Mouse (Mus musculus) CH12.LX (cell line): Measurements from ENCODE around the gene Mrps15. TPM values are rescaled to one million over a fixed set of nuclear protein-coding genes. Genes with fewer than 3 reads are reported as not detected.

Experiments
- DNase-seq: peaks from one replicate; pipeline ENCODE4 v3.0.0-alpha.2; 2013; ENCODE audit errors: extremely low read depth
- H3K27ac ChIP-seq: 2 replicates; pipeline ENCODE4 v1.5.1; 2012; ENCODE audit warnings: low read depth, mild to moderate bottlenecking, control low read depth, moderate library complexity; ENCODE audit not compliant: insufficient read depth
- H3K27me3 ChIP-seq: replicated peaks from 2 replicates; pipeline ENCODE3; 2012; ENCODE audit warnings: inconsistent platforms
- H3K36me3 ChIP-seq, 2 experiments: replicated peaks in 1 of 2; 2 replicates each; pipeline versions ENCODE3 to v1.6.1; 2012; ENCODE audit warnings: inconsistent platforms in 1 of 2, low read length in 1 of 2, mild to moderate bottlenecking in 1 of 2, mixed read lengths in 1 of 2, moderate library complexity in 1 of 2; ENCODE audit not compliant: control insufficient read depth in 1 of 2, insufficient read depth in 1 of 2
- H3K4me1 ChIP-seq, 2 experiments: 2 replicates each; pipeline ENCODE4 v1.6.1; 2012; ENCODE audit warnings: inconsistent platforms in 1 of 2, moderate library complexity in 1 of 2; ENCODE audit not compliant: insufficient read depth in 2 of 2, control insufficient read depth in 1 of 2
- H3K4me2 ChIP-seq: 2 replicates; pipeline ENCODE4 v1.6.1; 2012; ENCODE audit warnings: low read depth, mild to moderate bottlenecking, control low read depth; ENCODE audit not compliant: poor library complexity, insufficient read depth, severe bottlenecking
- H3K4me3 ChIP-seq, 3 experiments: fragments of 150-350 bp in 1 of 3; sonication (generic) in 1 of 3; replicated peaks in 1 of 3; 2 replicates each; pipeline versions ENCODE3 to v1.5.1; 2011 to 2012; ENCODE audit warnings: low read depth in 2 of 3, low read length in 2 of 3, mild to moderate bottlenecking in 2 of 3, moderate library complexity in 2 of 3, control low read depth in 1 of 3, improper control_type of control experiment in 1 of 3, inconsistent platforms in 1 of 3, mixed read lengths in 1 of 3; ENCODE audit not compliant: poor library complexity in 1 of 3
- H3K79me2 ChIP-seq: replicated peaks from 2 replicates; pipeline ENCODE4 v1.6.1; 2012; ENCODE audit warnings: mild to moderate bottlenecking, moderate library complexity; ENCODE audit not compliant: control insufficient read depth, poor library complexity, insufficient read depth, severe bottlenecking; ENCODE audit errors: extremely low read depth
- H3K9ac ChIP-seq: 2 replicates; pipeline ENCODE4 v1.6.1; 2012; ENCODE audit warnings: low read depth, mild to moderate bottlenecking, control low read depth, moderate library complexity; ENCODE audit not compliant: insufficient read depth
- H3K9me3 ChIP-seq: replicated peaks from 2 replicates; pipeline ENCODE3; 2012; ENCODE audit warnings: low read length, inconsistent platforms, mixed read lengths
- BHLHE40 ChIP-seq: IDR thresholded peaks from 2 replicates; pipeline ENCODE4 v1.6.1; 2011; ENCODE audit warnings: mild to moderate bottlenecking, low read depth, low read length, improper control_type of control experiment
- CTCF ChIP-seq, 2 experiments: IDR thresholded peaks in 1 of 2; conservative IDR thresholded peaks in 1 of 2; 2 replicates each; pipeline ENCODE4 v1.5.1; 2011 to 2012; ENCODE audit warnings: low read depth in 2 of 2, low read length in 2 of 2, improper control_type of control experiment in 1 of 2, inconsistent platforms in 1 of 2, mild to moderate bottlenecking in 1 of 2, moderate library complexity in 1 of 2
- EP300 ChIP-seq: IDR thresholded peaks from 2 replicates; pipeline ENCODE4 v1.6.1; 2011; ENCODE audit warnings: low read length, improper control_type of control experiment
- ETS1 ChIP-seq: conservative IDR thresholded peaks from 2 replicates; pipeline ENCODE4 v1.6.1; 2012; ENCODE audit warnings: low read depth, mild to moderate bottlenecking, inconsistent platforms, low read length, improper control_type of control experiment, moderate library complexity
- GABPA ChIP-seq: IDR thresholded peaks from 2 replicates; pipeline ENCODE4 v1.6.1; 2012; ENCODE audit warnings: low read depth, low read length, improper control_type of control experiment, inconsistent platforms; ENCODE audit not compliant: insufficient replicate concordance
- IRF4 ChIP-seq: IDR thresholded peaks from 2 replicates; pipeline ENCODE4 v1.6.1; 2014; ENCODE audit warnings: low read depth, mild to moderate bottlenecking, inconsistent platforms, low read length, improper control_type of control experiment
- JUN ChIP-seq: IDR thresholded peaks from 2 replicates; pipeline ENCODE4 v1.6.1; 2011; ENCODE audit warnings: low read depth, mild to moderate bottlenecking, low read length, improper control_type of control experiment, moderate library complexity; ENCODE audit not compliant: insufficient read depth
- JUND ChIP-seq: conservative IDR thresholded peaks from 2 replicates; pipeline ENCODE4 v1.6.1; 2011; ENCODE audit warnings: low read depth, low read length, improper control_type of control experiment
- MAZ ChIP-seq: IDR thresholded peaks from 2 replicates; pipeline ENCODE4 v1.6.1; 2012; ENCODE audit warnings: low read depth, mild to moderate bottlenecking, inconsistent platforms, low read length, improper control_type of control experiment, moderate library complexity
- MEF2A ChIP-seq: IDR thresholded peaks from 2 replicates; pipeline ENCODE4 v1.6.1; 2014; ENCODE audit warnings: low read depth, mild to moderate bottlenecking, inconsistent platforms, low read length, improper control_type of control experiment, borderline replicate concordance
- NELFE ChIP-seq: IDR thresholded peaks from 2 replicates; pipeline ENCODE4 v1.6.1; 2011; ENCODE audit warnings: low read depth, low read length, improper control_type of control experiment
- PAX5 ChIP-seq: IDR thresholded peaks from 2 replicates; pipeline ENCODE4 v1.6.1; 2012; ENCODE audit warnings: low read length, inconsistent platforms, mixed read lengths
- POLR2AphosphoS2 ChIP-seq: IDR thresholded peaks from 2 replicates; pipeline ENCODE4 v1.6.1; 2011; ENCODE audit warnings: low read depth, low read length, improper control_type of control experiment
- RAD21 ChIP-seq: IDR thresholded peaks from 2 replicates; pipeline ENCODE4 v1.6.1; 2011; ENCODE audit warnings: low read depth, mild to moderate bottlenecking, low read length, improper control_type of control experiment, moderate library complexity
- SIN3A ChIP-seq: IDR thresholded peaks from 2 replicates; pipeline ENCODE4 v1.6.1; 2012; ENCODE audit warnings: low read length, improper control_type of control experiment, inconsistent platforms
- SMC3 ChIP-seq: IDR thresholded peaks from 2 replicates; pipeline ENCODE4 v1.6.1; 2011; ENCODE audit warnings: low read depth, low read length, improper control_type of control experiment
- TBP ChIP-seq: conservative IDR thresholded peaks from 2 replicates; pipeline ENCODE4 v1.6.1; 2011; ENCODE audit warnings: low read depth, low read length, improper control_type of control experiment
- TCF12 ChIP-seq: IDR thresholded peaks from 2 replicates; pipeline ENCODE4 v1.6.1; 2014; ENCODE audit warnings: low read depth, mild to moderate bottlenecking, inconsistent platforms, low read length, improper control_type of control experiment
- ZKSCAN1 ChIP-seq: IDR thresholded peaks from 2 replicates; pipeline ENCODE4 v1.6.1; 2012; ENCODE audit warnings: low read depth, inconsistent platforms, low read length, improper control_type of control experiment, borderline replicate concordance
- ZMIZ1 ChIP-seq: IDR thresholded peaks from 2 replicates; pipeline ENCODE4 v1.6.1; 2012; ENCODE audit warnings: low read depth, mild to moderate bottlenecking, inconsistent platforms, low read length, improper control_type of control experiment
- ZNF384 ChIP-seq: IDR thresholded peaks from 2 replicates; pipeline ENCODE4 v1.6.1; 2012; ENCODE audit warnings: low read depth, low read length, improper control_type of control experiment, inconsistent platforms
- dilution Hi-C: fragments of 300-500 bp; cut with MboI; formaldehyde crosslinking; loops from 2 replicates; pipeline ENCODE4 v1.14.3; 2020; ENCODE audit warnings: low sequenced_read_pairs; ENCODE audit not compliant: extremely low pct_unique_long_range_greater_than_20kb, extremely low pct_ligation_motif_present
- in situ Hi-C: fragments of 300-500 bp; cut with MboI; formaldehyde crosslinking; loops from 3 replicates; pipeline ENCODE4 v1.14.3; 2019; ENCODE audit warnings: low sequenced_read_pairs, low pct_ligation_motif_present, low pct_unique_long_range_greater_than_20kb, mixed read lengths
- polyA plus RNA-seq: library from polyadenylated mRNA; unstranded; fragments of >175 nt; gene quantifications from 2 replicates; pipeline ENCODE4 v1.2.1, GENCODE M21; 2012; ENCODE audit warnings: low read depth; ENCODE audit not compliant: insufficient read length
- total RNA-seq, 2 experiments: library from RNA; depleted of rRNA; stranded (reverse); fragments of 300-350 nt in 1 of 2; fragments of >200 nt in 1 of 2; gene quantifications; 2 replicates each; pipeline ENCODE4 v1.2.3; 2012 to 2014

Mrps15 gene
- total and polyA plus RNA-seq, 3 experiments, result 89.6 to 113 (median 102) TPM

DNA sequence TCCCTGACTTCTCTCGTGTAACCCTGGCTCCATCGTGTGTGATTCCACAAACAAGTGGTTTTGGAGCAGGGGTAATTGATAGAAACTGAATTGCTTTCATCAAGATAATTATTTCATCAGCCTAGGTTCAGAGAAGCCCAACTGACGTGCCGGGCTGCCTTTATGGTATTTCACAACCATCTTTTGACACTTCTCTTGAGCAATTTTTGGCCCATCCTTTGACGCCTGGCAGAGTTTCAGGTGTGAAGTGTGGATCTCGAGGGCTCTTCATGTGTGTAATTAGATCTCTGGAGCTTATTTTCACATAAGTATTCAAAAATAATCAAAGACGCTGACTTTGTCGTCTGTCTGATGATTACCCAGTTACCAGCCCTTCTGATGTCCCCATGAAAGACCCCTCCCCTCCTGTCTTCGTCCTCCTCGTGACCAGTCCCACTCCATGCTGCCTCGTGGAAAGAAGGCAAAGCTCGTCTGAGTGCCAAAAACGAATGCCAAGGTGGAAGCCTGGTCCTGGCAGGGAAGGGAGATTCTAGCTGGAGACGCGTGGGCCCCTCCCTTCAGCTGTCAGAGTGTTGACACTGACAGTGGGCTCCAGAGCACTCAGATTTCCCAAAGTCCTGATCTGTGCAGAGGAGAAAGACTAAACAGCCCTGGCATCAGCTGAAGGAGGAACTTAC, 20.8 kb downstream of the Mrps15 start:
- Histone ChIP-seq H3K4me2 (no peak overlapping the region), H3K27ac (no peak overlapping the region), H3K79me2 (no peaks in the 10 kb centered on the region), H3K4me3 (no peak overlapping the region), H3K9ac (no peak overlapping the region), H3K4me1 (peaks cover 5 to 10% of the 10 kb centered on the region in 2 experiments; a peak in 3 of 4 replicates), H3K9me3 (peaks cover 3% of the 10 kb centered on the region), H3K36me3 (no peaks in the 10 kb centered on the region), H3K27me3 (no peaks in the 10 kb centered on the region)
- in situ Hi-C loops, result no loop called here
- dilution Hi-C loops, result no loop called here
- DNase-seq, result no peak
- TF ChIP-seq TBP (no peak), EP300 (no peak)

DNA sequence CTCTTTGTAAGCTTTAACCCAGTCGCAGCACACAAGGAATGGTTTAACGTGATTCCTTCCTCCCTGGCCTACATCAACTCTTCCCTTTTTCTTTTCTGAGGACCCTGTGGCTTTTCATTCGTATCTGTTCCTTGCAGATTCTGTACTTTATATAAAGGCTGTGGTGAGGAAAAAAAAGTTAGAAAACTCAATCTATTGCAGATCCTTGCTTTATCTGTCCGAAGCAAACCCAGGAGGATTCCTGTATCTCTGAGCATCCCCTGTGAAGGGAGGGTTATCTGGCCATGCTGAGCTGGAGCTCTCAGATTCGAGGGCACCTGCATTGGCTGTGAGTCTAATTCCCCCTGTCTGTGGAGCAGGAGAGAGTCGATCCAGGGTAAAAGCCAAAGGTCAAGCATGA, 22.1 kb downstream of the Mrps15 start:
- no peak overlapping the region for H3K4me2 ChIP-seq
- no peak for DNase-seq
- H3K27ac ChIP-seq, result no peak overlapping the region
- peaks cover 5 to 10% of the 10 kb centered on the region in 2 experiments; a peak in 3 of 4 replicates for H3K4me1 ChIP-seq
- in situ Hi-C loops, result no loop called here
- no peaks in the 10 kb centered on the region for H3K36me3 ChIP-seq
- no peak overlapping the region for H3K4me3 ChIP-seq
- H3K9me3 ChIP-seq, result peaks cover 3% of the 10 kb centered on the region
- no peaks in the 10 kb centered on the region for H3K79me2 ChIP-seq
- no peak overlapping the region for H3K9ac ChIP-seq
- no peaks in the 10 kb centered on the region for H3K27me3 ChIP-seq
- dilution Hi-C loops, result no loop called here
- TF ChIP-seq IRF4 (no peak), ZKSCAN1 (no peak), MAZ (no peak), EP300 (no peak), SIN3A (no peak), JUND (no peak), ETS1 (no peak), MEF2A (no peak), ZMIZ1 (no peak), SMC3 (no peak), BHLHE40 (no peak), POLR2AphosphoS2 (no peak), CTCF (conservative IDR thresholded peaks at IDR 0.05 in 1 of 2, IDR thresholded peaks at IDR 0.05 in 1 of 2; ENCODE audit: low read depth in 2 of 2, low read length in 2 of 2) (no peak), GABPA (no peak), PAX5 (no peak), TCF12 (no peak), NELFE (no peak), JUN (no peak), RAD21 (no peak), ZNF384 (no peak)
